Mouse (Mus musculus): ENCODE measurements around the gene Neurl1a. TPM values are rescaled to one million over a fixed set of nuclear protein-coding genes. Genes with fewer than 3 reads are reported as not detected.
"Not testable (repeated sequence)": the region's sequence is repeated elsewhere in the genome, so short reads cannot be mapped to it uniquely, and the experiment has no call there.

The Neurl1a gene
- total RNA-seq (2021) = 100 to 1,000 TPM; 161 to 164 TPM
- long read RNA-seq, experiment 1, full-length matches to known transcripts = 99 of 221 reads
- long read RNA-seq, experiment 1, partial matches to known transcripts = 102 of 221 reads
- long read RNA-seq, experiment 1, other reads (novel, unspliced or antisense) = 20 of 221 reads
- long read RNA-seq, experiment 2, full-length matches to known transcripts = 118 of 229 reads
- long read RNA-seq, experiment 2, partial matches to known transcripts = 91 of 229 reads
- long read RNA-seq, experiment 2, other reads (novel, unspliced or antisense) = 20 of 229 reads

GRCm38 (mm10) chr19:47178431-47179271 lies at the start of gene Neurl1a:
Neurl1a (plus strand) TSS chr19:47178820.
- DNase-seq (ENCODE audit: low spot score in 2 of 2) = peak; percentile 58 to 65

- DNase-seq (ENCODE audit: low spot score in 2 of 2) = no peak
These were observed 49.8 kb upstream of the Neurl1a start for GRCm38 (mm10) chr19:47128835-47129234.

GRCm38 (mm10) chr19:47130551-47131125 lies 48.0 kb upstream of the Neurl1a start:
- no peak for DNase-seq (ENCODE audit: low spot score in 2 of 2)

GRCm38 (mm10) chr19:47133161-47133560 lies 45.5 kb upstream of the Neurl1a start:
- DNase-seq (ENCODE audit: low spot score in 2 of 2) = no peak

GRCm38 (mm10) chr19:47135568-47135967 lies 43.1 kb upstream of the Neurl1a start:
- no peak for DNase-seq (ENCODE audit: low spot score in 2 of 2)

- DNase-seq (ENCODE audit: low spot score in 2 of 2) = no peak
These were observed 42.5 kb upstream of the Neurl1a start for GRCm38 (mm10) chr19:47136170-47136569.

GRCm38 (mm10) chr19:47137051-47137581 lies 41.5 kb upstream of the Neurl1a start:
- DNase-seq (ENCODE audit: low spot score in 2 of 2) = peak; percentile 43 to 60

- DNase-seq (ENCODE audit: low spot score in 2 of 2) = peak; percentile 45 to 56
These were observed 40.7 kb upstream of the Neurl1a start, which contains the start of gene Calhm2 for GRCm38 (mm10) chr19:47137771-47138421. Calhm2 (minus strand) TSS chr19:47138294.

GRCm38 (mm10) chr19:47139611-47140010 lies 39.0 kb upstream of the Neurl1a start:
- not testable (repeated sequence) for DNase-seq (ENCODE audit: low spot score in 2 of 2)

GRCm38 (mm10) chr19:47142438-47142837 lies 36.2 kb upstream of the Neurl1a start:
- DNase-seq (ENCODE audit: low spot score in 2 of 2) = no peak

- no peak for DNase-seq (ENCODE audit: low spot score in 2 of 2)
These were observed 34.5 kb upstream of the Neurl1a start, which contains the start of gene Calhm1 for GRCm38 (mm10) chr19:47144154-47144553. Calhm1 (minus strand) TSS chr19:47144254.

GRCm38 (mm10) chr19:47148267-47148847 lies 30.3 kb upstream of the Neurl1a start:
- no peak for DNase-seq (ENCODE audit: low spot score in 2 of 2)

- DNase-seq (ENCODE audit: low spot score in 2 of 2) = no peak
These were observed 28.8 kb upstream of the Neurl1a start for GRCm38 (mm10) chr19:47149854-47150253.

- DNase-seq (ENCODE audit: low spot score in 2 of 2) = peak in 1 of 2 experiments; percentile 24
These were observed 27.1 kb upstream of the Neurl1a start for GRCm38 (mm10) chr19:47151332-47152061.

GRCm38 (mm10) chr19:47152062-47152369 lies 26.6 kb upstream of the Neurl1a start:
- DNase-seq (ENCODE audit: low spot score in 2 of 2) = no peak

- no peak for DNase-seq (ENCODE audit: low spot score in 2 of 2)
These were observed 24.9 kb upstream of the Neurl1a start for GRCm38 (mm10) chr19:47153767-47154166.

- no peak for DNase-seq (ENCODE audit: low spot score in 2 of 2)
These were observed 21.0 kb upstream of the Neurl1a start, which contains the start of gene Calhm3 for GRCm38 (mm10) chr19:47157664-47158063. Calhm3 (minus strand) TSS chr19:47157764.

GRCm38 (mm10) chr19:47161669-47162068 lies 17.0 kb upstream of the Neurl1a start:
- no peak for DNase-seq (ENCODE audit: low spot score in 2 of 2)

GRCm38 (mm10) chr19:47163176-47163744 lies 15.4 kb upstream of the Neurl1a start:
- no peak for DNase-seq (ENCODE audit: low spot score in 2 of 2)

GRCm38 (mm10) chr19:47166758-47167157 lies 11.9 kb upstream of the Neurl1a start:
- no peak for DNase-seq (ENCODE audit: low spot score in 2 of 2)
